In genomic region chr1:25355486-25355885, GRCm38 (mm10) we compare ENCODE assay signal across 10 mouse cellular contexts.
"Had no signal": no experiment of that assay in that cellular context is flagged by ENCODE, and none has a peak within 500 bp of the region (broad histone marks: within the 10 kb centered on the region; RNA-seq: fewer than 3 reads in every experiment).

No protein-coding gene starts in this region.

- H3K4me1 ChIP-seq: limb, embryonic 15.5 days; liver, embryonic 12.5 days; lung, embryonic 15.5 days; midbrain, embryonic 12.5 days had no signal

- H3K27me3 ChIP-seq: limb, embryonic 15.5 days; liver, embryonic 12.5 days; lung, embryonic 15.5 days; midbrain, embryonic 12.5 days had no signal

- DNase-seq: kidney, postnatal 25 days; layer of hippocampus, postnatal 36 days; lung, postnatal 14 days; right cerebral cortex, postnatal 14 days; thymus, postnatal 36 days had no signal

- H3K36me3 ChIP-seq: limb, embryonic 15.5 days; liver, embryonic 12.5 days; lung, embryonic 15.5 days; midbrain, embryonic 12.5 days had no signal

- H3K27ac ChIP-seq: limb, embryonic 15.5 days; liver, embryonic 12.5 days; lung, embryonic 15.5 days; midbrain, embryonic 12.5 days had no signal

- H3K4me3 ChIP-seq: limb, embryonic 15.5 days; liver, embryonic 12.5 days; lung, embryonic 15.5 days; midbrain, embryonic 12.5 days had no signal

- H3K9me3 ChIP-seq: limb, embryonic 15.5 days; lung, embryonic 15.5 days; midbrain, embryonic 12.5 days had no signal

- ATAC-seq: liver, embryonic 12.5 days; midbrain, embryonic 16.5 days had no signal
